Mouse (Mus musculus): Measurements from ENCODE around the gene Lrrc58. TPM values are rescaled to one million over a fixed set of nuclear protein-coding genes. Genes with fewer than 3 reads are reported as not detected.

Gene Lrrc58
- total RNA-seq (2018; cell fraction: chromatin; rRNA removed): 10 to 100 TPM; 16.9 to 66.1 (median 33.3) TPM
- total RNA-seq (2018; cell fraction: cytosol; rRNA removed): 100 to 1,000 TPM in 1 of 26 experiments, 10 to 100 TPM in 25; 54.5 to 100 (median 70.5) TPM
- total RNA-seq (2018; cell fraction: nucleus; rRNA removed): 100 to 1,000 TPM in 4 of 26 experiments, 10 to 100 TPM in 22; 50.7 to 142 (median 73.4) TPM
- 18.6 to 33.5 TPM (median 22.0 TPM) in 3 replicates for polyA plus RNA-seq (2018)

GRCm38 (mm10) chr16:37867791-37868505 is at the start of gene Lrrc58:
Gene Lrrc58 (plus strand): TSS chr16:37868389.
- Histone ChIP-seq H3K4me3 (ENCODE audit: inconsistent target) (peak within 1 kb of the TSS; percentile 77), H3K36me3 (ENCODE audit: inconsistent target) (no peaks in the 10 kb centered on the region), H3K79me2 (ENCODE audit: inconsistent target) (peaks cover 42% of the 10 kb centered on the region), H3K27ac (peak within 1 kb of the TSS; percentile 61)
- 4% methylated on average over 80 of the region's 86 CpGs for WGBS (ENCODE audit: missing documents)

- 96% methylated on average over 5 of the region's 5 CpGs for WGBS (ENCODE audit: missing documents)
- H3K4me3 ChIP-seq (ENCODE audit: inconsistent target): no peak overlapping the region
- H3K36me3 ChIP-seq (ENCODE audit: inconsistent target): no peaks in the 10 kb centered on the region
- no peaks in the 10 kb centered on the region for H3K79me2 ChIP-seq (ENCODE audit: inconsistent target)
- H3K27ac ChIP-seq: no peak overlapping the region
Measured at GRCm38 (mm10) chr16:37823949-37824348, 44.2 kb upstream of the Lrrc58 start.

- Histone ChIP-seq H3K4me3 (ENCODE audit: inconsistent target) (no peak overlapping the region), H3K27ac (no peak overlapping the region), H3K36me3 (ENCODE audit: inconsistent target) (no peaks in the 10 kb centered on the region), H3K79me2 (ENCODE audit: inconsistent target) (no peaks in the 10 kb centered on the region)
- 92% methylated on average over 12 of the region's 12 CpGs for WGBS (ENCODE audit: missing documents)
Measured at GRCm38 (mm10) chr16:37824778-37825505, 43.2 kb upstream of the Lrrc58 start.

- Histone ChIP-seq H3K27ac (no peak overlapping the region), H3K4me3 (ENCODE audit: inconsistent target) (no peak overlapping the region), H3K79me2 (ENCODE audit: inconsistent target) (no peaks in the 10 kb centered on the region), H3K36me3 (ENCODE audit: inconsistent target) (no peaks in the 10 kb centered on the region)
- 97% methylated on average over 3 of the region's 3 CpGs for WGBS (ENCODE audit: missing documents)
Measured at GRCm38 (mm10) chr16:37826286-37826685, 41.9 kb upstream of the Lrrc58 start.

- Histone ChIP-seq H3K79me2 (ENCODE audit: inconsistent target) (no peaks in the 10 kb centered on the region), H3K27ac (no peak overlapping the region), H3K4me3 (ENCODE audit: inconsistent target) (no peak overlapping the region), H3K36me3 (ENCODE audit: inconsistent target) (no peaks in the 10 kb centered on the region)
- 89% methylated on average over 6 of the region's 7 CpGs for whole genome bisulfite sequencing (ENCODE audit: missing documents)
Measured at GRCm38 (mm10) chr16:37831041-37831440, 37.1 kb upstream of the Lrrc58 start.

- H3K4me3 ChIP-seq (ENCODE audit: inconsistent target): no peak overlapping the region
- WGBS (ENCODE audit: missing documents): 91% methylated on average over 3 of the region's 3 CpGs
- H3K27ac ChIP-seq: no peak overlapping the region
- H3K36me3 ChIP-seq (ENCODE audit: inconsistent target): no peaks in the 10 kb centered on the region
- no peaks in the 10 kb centered on the region for H3K79me2 ChIP-seq (ENCODE audit: inconsistent target)
Measured at GRCm38 (mm10) chr16:37837571-37837970, 30.6 kb upstream of the Lrrc58 start.

- Histone ChIP-seq H3K79me2 (ENCODE audit: inconsistent target) (no peaks in the 10 kb centered on the region), H3K27ac (no peak overlapping the region), H3K4me3 (ENCODE audit: inconsistent target) (no peak overlapping the region), H3K36me3 (ENCODE audit: inconsistent target) (no peaks in the 10 kb centered on the region)
- WGBS (ENCODE audit: missing documents): 91% methylated on average over 2 of the region's 2 CpGs
Measured at GRCm38 (mm10) chr16:37842439-37842838, 25.8 kb upstream of the Lrrc58 start.

GRCm38 (mm10) chr16:37843740-37844139 is 24.4 kb upstream of the Lrrc58 start:
- no peaks in the 10 kb centered on the region for H3K79me2 ChIP-seq (ENCODE audit: inconsistent target)
- no peak overlapping the region for H3K4me3 ChIP-seq (ENCODE audit: inconsistent target)
- 85% methylated on average over 12 of the region's 12 CpGs for WGBS (ENCODE audit: missing documents)
- H3K27ac ChIP-seq: no peak overlapping the region
- no peaks in the 10 kb centered on the region for H3K36me3 ChIP-seq (ENCODE audit: inconsistent target)

- Histone ChIP-seq H3K27ac (no peak overlapping the region), H3K36me3 (ENCODE audit: inconsistent target) (no peaks in the 10 kb centered on the region), H3K4me3 (ENCODE audit: inconsistent target) (no peak overlapping the region), H3K79me2 (ENCODE audit: inconsistent target) (no peaks in the 10 kb centered on the region)
- WGBS (ENCODE audit: missing documents): 88% methylated on average over 7 of the region's 7 CpGs
Measured at GRCm38 (mm10) chr16:37845202-37845925, 22.8 kb upstream of the Lrrc58 start.

- 75% methylated on average over 3 of the region's 3 CpGs for WGBS (ENCODE audit: missing documents)
- Histone ChIP-seq H3K27ac (no peak overlapping the region), H3K4me3 (ENCODE audit: inconsistent target) (no peak overlapping the region), H3K79me2 (ENCODE audit: inconsistent target) (no peaks in the 10 kb centered on the region), H3K36me3 (ENCODE audit: inconsistent target) (no peaks in the 10 kb centered on the region)
Measured at GRCm38 (mm10) chr16:37847081-37847480, 21.1 kb upstream of the Lrrc58 start.

GRCm38 (mm10) chr16:37851366-37851765 is 16.8 kb upstream of the Lrrc58 start:
- Histone ChIP-seq H3K27ac (no peak overlapping the region), H3K79me2 (ENCODE audit: inconsistent target) (no peaks in the 10 kb centered on the region), H3K4me3 (ENCODE audit: inconsistent target) (no peak overlapping the region), H3K36me3 (ENCODE audit: inconsistent target) (no peaks in the 10 kb centered on the region)
- WGBS (ENCODE audit: missing documents): 66% methylated on average over 5 of the region's 5 CpGs

GRCm38 (mm10) chr16:37853279-37853678 is 14.9 kb upstream of the Lrrc58 start:
- Histone ChIP-seq H3K36me3 (ENCODE audit: inconsistent target) (no peaks in the 10 kb centered on the region), H3K79me2 (ENCODE audit: inconsistent target) (no peaks in the 10 kb centered on the region), H3K27ac (no peak overlapping the region), H3K4me3 (ENCODE audit: inconsistent target) (no peak overlapping the region)
- WGBS (ENCODE audit: missing documents): 92% methylated on average over 9 of the region's 9 CpGs

- Histone ChIP-seq H3K36me3 (ENCODE audit: inconsistent target) (no peaks in the 10 kb centered on the region), H3K79me2 (ENCODE audit: inconsistent target) (no peaks in the 10 kb centered on the region), H3K27ac (no peak overlapping the region), H3K4me3 (ENCODE audit: inconsistent target) (no peak overlapping the region)
- WGBS (ENCODE audit: missing documents): 78% methylated on average over 14 of the region's 14 CpGs
Measured at GRCm38 (mm10) chr16:37854054-37854453, 14.1 kb upstream of the Lrrc58 start.

- H3K4me3 ChIP-seq (ENCODE audit: inconsistent target): no peak overlapping the region
- no peaks in the 10 kb centered on the region for H3K36me3 ChIP-seq (ENCODE audit: inconsistent target)
Measured at GRCm38 (mm10) chr16:37854593-37854992, 13.6 kb upstream of the Lrrc58 start.

More at GRCm38 (mm10) chr16:37854593-37854992, 13.6 kb upstream of the Lrrc58 start:
- no peak overlapping the region for H3K27ac ChIP-seq
- H3K79me2 ChIP-seq (ENCODE audit: inconsistent target): no peaks in the 10 kb centered on the region
- WGBS (ENCODE audit: missing documents): 51% methylated on average over 5 of the region's 5 CpGs

All from macrophage (primary cell).